Mouse (Mus musculus): ENCODE data around the gene AC153137.1. TPM values are rescaled to one million over a fixed set of nuclear protein-coding genes. Genes with fewer than 3 reads are reported as not detected.

AC153137.1 gene
- polyA plus RNA-seq, 1 experiment from 2014 or later: not detected

DNA sequence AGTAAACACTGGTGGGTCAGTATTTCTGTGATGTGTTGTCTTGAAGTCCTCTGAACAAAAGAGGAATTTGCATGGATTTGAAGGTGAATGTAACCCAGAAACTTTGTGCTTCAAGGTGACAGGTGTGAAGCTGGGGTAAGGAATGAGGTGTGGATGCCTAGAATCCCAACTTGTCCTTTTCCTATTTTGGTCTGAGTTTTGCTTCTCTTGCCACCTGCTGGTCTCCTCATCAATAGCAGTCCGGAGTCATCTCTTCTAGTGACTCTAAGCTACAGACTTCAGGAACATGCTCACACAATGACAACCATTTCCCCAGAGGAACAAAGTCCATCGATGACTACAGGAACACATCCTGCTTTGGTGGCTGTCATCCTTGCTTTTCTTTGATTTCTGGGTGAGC is 46.9 kb downstream of the AC153137.1 start:
- Histone ChIP-seq H3K9me3 (replicated peaks; ENCODE audit: control insufficient read depth, low read length) (no peaks in the 10 kb centered on the region), H3K9ac (ENCODE audit: low read length) (no peak overlapping the region), H3K27ac (ENCODE audit: low read length) (no peak overlapping the region), H3K36me3 (ENCODE audit: control insufficient read depth, insufficient read depth, low read length) (no peaks in the 10 kb centered on the region), H3K27me3 (ENCODE audit: control insufficient read depth, insufficient read depth, low read length) (no peaks in the 10 kb centered on the region), H3K4me1 (ENCODE audit: control insufficient read depth, insufficient read depth, low read length) (no peaks in the 10 kb centered on the region), H3K4me3 (replicated peaks; ENCODE audit: low read length) (no peak overlapping the region), H3K4me2 (ENCODE audit: low read depth, low read length) (no peak overlapping the region)
- no peak for ATAC-seq (ENCODE audit: insufficient read depth, low FRiP score)
- WGBS: 74% methylated on average over 2 of the region's 2 CpGs

DNA sequence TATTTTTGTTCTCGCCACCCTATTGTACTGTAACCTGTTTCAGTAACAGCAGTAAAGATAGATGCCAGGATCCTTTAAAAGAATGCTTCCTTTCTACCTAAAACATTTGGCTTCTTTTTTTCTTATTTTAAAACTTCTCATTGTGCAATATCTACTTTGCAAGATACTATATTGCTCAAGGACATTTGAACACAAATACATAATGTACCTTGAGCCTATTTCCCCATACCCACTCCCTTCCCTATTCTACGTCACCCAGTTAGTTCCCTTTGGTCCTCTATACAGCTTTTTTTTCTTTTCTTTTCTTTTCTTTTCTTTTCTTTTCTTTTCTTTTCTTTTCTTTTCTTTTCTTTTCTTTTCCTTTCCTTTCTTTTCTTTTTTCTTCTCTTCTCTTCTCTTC is 47.6 kb downstream of the AC153137.1 start:
- H3K9me3 ChIP-seq (replicated peaks; ENCODE audit: control insufficient read depth, low read length): no peaks in the 10 kb centered on the region
- 81% methylated on average over 2 of the region's 2 CpGs for WGBS
- no peaks in the 10 kb centered on the region for H3K27me3 ChIP-seq (ENCODE audit: control insufficient read depth, insufficient read depth, low read length)
- no peak overlapping the region for H3K4me3 ChIP-seq (replicated peaks; ENCODE audit: low read length)
- H3K4me2 ChIP-seq (ENCODE audit: low read depth, low read length): no peak overlapping the region
- no peak overlapping the region for H3K9ac ChIP-seq (ENCODE audit: low read length)
- H3K27ac ChIP-seq (ENCODE audit: low read length): no peak overlapping the region
- ATAC-seq (ENCODE audit: insufficient read depth, low FRiP score): no peak
- H3K36me3 ChIP-seq (ENCODE audit: control insufficient read depth, insufficient read depth, low read length): no peaks in the 10 kb centered on the region
- H3K4me1 ChIP-seq (ENCODE audit: control insufficient read depth, insufficient read depth, low read length): no peaks in the 10 kb centered on the region

Other genes with a start within 250 kb of the AC153137.1 start
- gene Phf3, start 104.0 kb downstream of the AC153137.1 start, polyA plus RNA-seq (2015; fragmentation: Nextera tagmentation; extraction: Ambion mirVana): 18.8 and 22.7 TPM in 2 replicates
- not detected in 2 replicates for gene Lgsn, start 198.4 kb upstream of the AC153137.1 start, polyA plus RNA-seq (2015; fragmentation: Nextera tagmentation; extraction: Ambion mirVana)
- gene 4931428L18Rik, start 244.7 kb upstream of the AC153137.1 start, polyA plus RNA-seq (2015; fragmentation: Nextera tagmentation; extraction: Ambion mirVana): 0.25 TPM in 1 of 2 replicates, not detected in the other
- not detected in 2 replicates for gene Pih1d3, start 244.9 kb upstream of the AC153137.1 start, polyA plus RNA-seq (2015; fragmentation: Nextera tagmentation; extraction: Ambion mirVana)